Mouse (Mus musculus) frontal cortex, adult (tissue): Measurements from ENCODE around the gene Strbp.

ENCODE experiments used
- ATAC-seq: cut with Nextera tagmentation; 2 replicates; pipeline ENCODE4 v1.9.2; 2017; ENCODE audit warnings: mild to moderate bottlenecking, moderate library complexity, mixed read lengths; ENCODE audit not compliant: low TSS enrichment

The Strbp gene

DNA sequence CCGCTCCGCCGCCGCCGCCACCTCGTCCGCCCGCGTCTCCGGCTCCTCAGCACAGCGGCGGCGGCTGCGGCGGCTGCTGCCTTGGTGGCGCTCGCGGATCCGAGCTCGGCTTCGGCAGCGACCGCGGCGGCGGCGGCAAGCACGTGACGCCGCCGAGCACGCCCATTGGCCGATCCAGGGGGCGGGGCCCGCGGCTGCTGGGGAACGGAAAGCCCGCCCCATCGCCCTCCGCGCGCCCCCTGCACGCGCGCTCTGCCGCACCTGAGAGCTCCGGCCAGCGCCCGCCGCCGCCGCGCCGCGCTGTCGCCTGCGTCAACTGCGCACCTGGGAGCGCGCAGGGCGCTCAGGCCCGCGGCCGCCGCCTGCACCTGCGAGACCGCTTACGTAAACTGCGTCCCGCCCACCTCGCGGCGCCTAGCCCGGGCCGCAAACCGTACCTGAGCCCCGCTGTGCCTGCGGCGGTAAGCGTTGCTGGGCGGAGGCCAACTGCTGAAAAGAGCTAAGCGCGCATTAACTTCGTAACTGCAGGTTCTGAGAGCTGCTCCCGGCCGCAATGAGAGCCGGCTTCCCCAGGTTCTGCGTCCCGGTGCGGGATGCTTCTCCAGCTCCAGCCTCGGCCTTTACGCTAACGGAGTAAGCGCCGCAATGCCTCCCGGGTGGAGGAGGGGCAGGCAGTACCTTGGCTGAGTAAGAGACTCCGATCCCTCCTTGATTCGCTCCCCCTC is at the start of gene Strbp:
Gene Strbp (minus strand): TSS at position 630 of the 725 bp plus-strand sequence.
- ATAC-seq = peak; percentile 76

DNA sequence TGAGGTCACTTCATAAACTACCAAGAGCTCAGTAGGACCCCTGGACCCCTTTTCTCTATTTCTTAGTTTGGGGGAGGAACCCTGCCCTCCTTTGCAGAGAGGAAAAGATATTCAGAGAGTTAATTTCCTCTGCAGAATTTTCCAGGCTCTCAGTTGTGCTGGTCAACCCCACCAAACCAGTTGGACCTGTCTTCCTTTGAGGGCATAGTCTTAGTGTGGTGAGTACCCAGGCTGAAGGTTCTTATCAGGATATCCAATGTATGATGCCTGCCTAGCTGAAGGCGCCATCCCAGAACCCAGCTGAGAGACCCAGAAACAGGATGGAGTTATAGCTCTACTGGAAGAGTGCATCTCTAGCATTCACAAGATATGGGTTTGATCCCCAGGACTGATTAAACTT is 47.5 kb upstream of the Strbp start:
- ATAC-seq = no peak

DNA sequence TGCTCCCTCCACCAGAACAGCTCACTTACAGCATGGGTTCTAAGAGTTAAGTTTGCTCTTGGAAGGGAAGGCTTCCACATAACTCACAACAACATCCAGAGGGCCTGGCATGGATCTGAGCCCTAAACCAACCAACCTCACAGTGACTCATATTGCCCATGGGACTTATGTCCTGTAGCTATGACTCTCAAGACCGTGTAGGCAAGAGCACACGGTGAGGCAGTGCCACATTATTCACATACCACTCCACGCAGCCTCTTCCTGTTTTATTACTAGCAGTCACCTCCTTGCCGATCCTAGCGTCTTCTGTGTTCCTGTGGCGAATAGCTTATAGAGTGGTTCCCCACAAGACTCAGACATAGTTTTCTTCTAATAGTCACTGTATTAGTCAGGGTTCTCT is 45.7 kb upstream of the Strbp start:
- ATAC-seq = no peak

DNA sequence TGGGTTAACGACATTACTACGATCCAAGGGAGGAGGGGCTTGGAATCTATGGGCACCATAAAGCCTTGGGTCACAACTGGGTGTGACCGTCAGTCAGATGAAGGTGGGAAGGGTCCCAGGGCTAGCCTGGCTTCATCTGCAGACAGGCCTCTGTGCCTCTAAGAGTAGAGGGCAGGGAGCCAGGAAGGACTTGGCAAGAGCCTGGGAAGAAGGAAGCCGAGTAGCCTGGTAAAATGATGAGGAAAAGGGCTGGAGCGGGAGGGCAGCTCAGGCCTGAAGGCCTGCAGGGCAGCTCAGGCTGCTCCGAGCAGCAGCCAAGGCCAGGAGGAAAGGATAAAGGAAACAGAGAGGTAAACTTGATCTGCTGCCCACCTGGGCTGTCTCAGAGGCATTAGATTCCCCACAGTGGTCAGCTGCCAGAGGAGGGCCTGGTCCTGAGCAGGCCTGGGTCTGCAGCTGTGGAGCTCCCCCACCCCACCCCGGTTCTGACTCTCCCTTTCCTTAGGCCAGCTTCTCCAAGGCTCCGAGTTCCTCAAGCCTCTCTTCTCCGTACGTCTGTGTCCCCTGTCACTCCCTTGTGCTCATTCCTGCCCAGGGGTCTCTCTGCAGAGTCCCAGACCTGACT is 44.9 kb upstream of the Strbp start:
- ATAC-seq = peak; percentile 27

DNA sequence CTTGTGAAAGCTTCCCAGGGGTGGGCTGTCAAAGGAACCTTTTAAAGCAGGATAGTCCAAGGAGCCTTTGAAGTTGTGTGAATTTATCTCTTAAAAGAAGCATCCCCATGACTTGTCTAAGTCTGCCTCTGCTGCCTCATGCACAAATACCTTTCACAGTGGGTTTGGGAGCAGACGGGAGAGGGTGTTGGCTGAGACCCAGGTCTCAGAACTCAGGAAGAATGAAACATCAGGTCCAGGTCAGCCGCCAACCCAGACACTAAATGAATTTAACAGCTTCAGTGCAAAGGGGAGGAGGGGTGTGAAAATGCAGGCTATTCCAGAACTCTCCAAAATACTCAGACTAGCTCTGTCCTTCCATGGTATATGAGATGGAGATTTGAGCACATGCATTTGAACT is 44.2 kb upstream of the Strbp start:
- peak; percentile 32 for ATAC-seq

DNA sequence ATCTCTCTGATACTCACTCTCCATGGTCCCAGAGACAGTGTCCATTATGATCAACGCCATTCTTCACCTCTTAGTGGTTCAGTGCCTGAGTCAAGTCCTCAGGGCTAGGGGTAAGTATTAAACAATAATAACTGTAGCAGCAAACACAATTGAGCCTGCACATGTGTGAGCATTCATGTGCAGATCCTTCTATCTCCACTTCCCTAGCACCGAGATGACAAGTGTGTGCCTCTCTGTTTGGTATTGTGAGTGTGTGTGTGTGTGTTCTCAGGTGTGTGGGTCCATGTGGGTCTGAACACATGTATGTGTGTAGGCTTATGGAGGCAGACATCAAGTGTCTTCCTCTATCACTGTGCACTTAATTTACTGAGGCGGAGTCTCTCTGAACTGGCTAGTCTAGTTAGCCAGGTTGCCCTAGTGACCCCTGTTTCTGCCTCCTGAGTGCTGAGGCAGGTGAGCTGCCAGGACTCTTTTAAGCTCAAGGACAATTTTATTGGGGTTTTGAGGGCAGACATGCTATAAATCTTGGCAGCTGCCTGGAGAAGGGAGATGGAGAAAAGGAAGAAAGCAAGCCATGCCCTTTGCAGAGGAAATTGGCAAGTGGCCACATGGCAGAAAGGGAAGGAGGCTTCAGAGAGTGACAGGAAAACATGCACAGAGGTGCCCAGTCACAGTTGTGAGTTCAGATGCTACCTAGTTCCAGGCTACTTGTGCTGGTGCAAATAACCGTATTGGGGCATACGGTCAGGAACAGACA is 42.8 kb upstream of the Strbp start:
- no peak for ATAC-seq

DNA sequence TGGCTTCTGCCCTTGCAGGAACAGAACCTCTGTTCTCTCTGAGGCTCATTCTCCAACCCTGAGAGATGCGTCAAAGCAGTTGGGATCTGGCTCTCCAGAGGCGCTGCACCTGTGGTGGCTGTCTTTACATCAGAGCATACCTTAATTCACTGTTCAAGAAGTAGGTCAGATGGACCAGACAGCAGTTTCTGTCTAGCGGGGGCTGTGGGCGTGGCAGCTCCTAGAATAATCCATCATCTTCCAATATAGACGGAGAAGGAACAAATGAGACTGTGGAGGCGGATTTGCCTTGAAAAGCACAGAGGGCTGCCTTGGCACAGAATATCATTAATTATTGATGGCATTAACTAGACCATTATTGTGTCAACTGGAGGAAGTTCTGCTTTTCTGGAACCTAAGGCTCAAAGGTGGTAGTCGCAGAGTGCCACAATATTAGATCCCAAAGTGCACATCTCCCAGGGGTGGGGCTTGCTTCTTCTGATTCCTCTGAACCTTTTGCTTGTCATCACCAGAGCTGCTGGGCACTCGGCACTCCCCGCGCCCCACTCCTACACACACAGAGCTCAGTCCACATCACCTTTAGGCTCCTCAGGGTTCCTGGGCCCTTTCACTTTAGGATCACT is 41.2 kb upstream of the Strbp start:
- ATAC-seq = peak; percentile 17; the same call in 1 of the 2 replicates

DNA sequence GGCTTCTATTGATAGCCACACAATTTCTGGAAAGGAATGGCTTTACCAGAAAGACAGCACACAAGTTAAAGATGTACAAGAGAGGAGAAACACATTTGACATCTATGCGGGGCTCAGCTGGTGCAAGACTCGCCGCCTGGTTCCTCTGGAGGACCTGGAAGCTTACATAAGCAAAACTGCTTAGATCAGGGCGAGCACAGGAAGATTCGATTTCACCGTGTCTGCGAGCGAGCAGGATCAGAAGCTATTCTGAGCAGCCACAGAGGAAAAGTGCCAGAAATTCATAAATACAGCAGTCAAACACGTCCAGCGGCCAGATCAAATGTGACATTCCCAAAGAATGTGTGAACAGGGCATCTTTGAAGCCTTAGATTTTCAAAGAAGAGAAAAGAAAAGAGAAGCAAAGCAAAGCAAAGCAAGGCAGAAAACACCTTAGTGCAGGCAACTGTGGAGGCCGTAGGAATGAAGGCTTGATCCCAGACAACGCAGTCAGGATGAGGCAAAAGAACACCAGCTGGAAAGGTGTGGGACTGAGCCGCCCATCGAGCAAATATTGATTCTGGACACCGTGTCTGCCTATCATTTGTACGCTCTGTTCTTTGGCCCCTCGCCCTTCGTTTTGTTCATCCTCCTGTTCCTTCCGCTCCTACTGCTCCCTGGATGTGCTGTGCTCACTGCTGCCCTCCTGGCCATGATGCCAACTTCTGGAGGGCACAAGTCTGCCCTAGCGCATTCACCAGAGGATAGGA is 38.3 kb upstream of the Strbp start:
- ATAC-seq = peak; percentile 66

DNA sequence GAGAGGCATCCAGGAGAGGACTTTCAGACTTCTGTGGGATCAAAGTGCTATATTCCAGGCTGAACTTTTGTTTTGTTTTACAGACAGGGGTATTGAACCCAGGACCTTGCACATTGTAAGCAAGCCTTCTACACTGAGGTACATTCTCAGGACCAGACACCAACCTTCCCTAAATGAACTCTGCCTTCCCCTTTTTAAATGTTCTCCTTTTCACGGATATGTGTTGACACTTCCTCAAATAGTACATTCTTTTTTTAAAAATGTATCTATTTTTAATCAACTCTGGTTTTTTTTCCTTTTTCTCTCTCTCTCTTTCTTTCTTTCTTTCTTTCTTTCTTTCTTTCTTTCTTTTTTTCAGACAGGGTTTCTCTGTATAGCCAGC is 32.1 kb upstream of the Strbp start:
- no peak for ATAC-seq

DNA sequence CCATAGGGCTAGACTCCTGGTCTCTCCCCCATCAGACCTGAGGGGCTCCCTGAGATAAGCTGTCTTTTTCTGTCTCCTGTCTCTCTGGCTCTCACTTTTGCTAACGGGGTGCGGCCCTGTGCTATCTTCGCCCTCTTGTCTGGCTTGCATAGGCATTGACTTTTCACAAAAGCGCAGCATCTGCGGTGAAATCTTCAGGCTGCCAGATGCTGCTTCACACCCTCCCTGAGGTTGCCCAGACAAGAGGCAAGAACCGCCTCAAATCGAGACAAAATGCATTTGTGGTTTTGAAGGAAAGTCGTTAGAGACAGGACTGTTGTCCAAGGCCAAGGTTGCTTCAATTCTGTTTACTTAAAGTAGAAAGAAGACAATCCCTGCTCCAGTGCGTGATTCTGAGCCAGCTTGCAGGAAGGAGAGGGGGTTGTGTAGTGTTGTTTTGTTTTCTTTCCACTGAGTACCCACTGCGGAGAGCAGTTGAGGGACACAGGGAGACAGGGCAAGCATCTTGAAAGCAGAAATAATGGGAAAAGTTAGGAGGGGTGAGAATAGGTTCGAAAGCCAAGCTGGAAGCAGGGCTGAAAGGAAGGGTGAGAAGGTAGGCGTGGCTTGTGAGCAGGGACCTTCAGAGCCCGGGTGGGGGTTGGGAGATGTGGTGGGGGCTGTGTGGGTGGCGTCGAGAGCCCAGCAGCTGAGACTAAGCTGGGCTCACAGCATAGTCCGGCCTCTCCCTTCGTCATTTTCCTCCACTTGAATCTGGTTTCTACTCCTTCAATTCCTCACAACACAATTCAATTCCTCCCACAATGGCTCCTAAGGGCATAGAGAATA is 31.5 kb upstream of the Strbp start:
- ATAC-seq = peak; percentile 71

DNA sequence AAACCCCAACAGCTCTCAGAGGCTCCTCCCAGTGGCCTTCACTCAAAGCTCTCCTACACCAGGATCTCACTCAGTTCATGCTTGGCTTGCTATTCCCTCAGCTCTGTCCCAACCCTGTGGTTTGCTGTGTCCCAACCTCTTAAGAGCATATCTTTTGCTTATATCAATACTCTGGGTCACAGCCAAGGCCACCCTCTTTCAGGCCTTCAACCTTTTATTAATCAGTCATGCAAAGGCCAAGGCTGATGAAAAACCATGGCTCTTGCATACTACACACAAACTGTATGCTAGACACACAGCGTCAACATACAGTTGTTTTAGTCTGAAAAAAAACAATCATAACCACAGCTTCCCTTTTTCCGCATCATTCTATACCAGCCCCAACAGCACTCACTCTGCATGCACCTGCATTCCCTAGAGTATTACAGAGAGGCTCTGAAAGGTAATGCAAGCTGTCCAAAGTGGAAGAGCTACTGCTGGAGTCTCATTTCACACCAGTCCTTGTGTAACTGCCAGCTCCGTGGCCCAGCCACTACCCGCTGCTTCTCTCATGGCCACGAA is 27.7 kb upstream of the Strbp start:
- no peak for ATAC-seq

DNA sequence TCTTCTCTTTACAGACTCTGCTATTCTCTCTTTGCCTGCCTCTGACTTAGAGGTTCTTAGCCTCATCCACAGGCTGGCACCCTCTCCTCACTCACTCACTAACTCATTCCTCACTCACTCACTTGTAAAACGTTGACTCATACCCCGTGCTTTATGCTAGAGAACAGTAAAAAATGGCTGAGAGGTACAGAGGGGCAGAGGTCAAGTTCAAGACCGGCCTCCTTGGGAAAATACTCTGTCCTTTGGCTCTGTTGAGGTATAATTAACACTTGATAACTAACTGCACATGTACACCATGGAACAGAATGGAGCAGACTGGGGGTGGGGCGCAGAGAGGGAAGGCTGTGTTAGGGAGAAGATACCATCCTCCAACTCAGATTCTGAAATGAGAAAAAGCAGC is 20.6 kb upstream of the Strbp start:
- ATAC-seq = peak; percentile 40; the same call in 1 of the 2 replicates

DNA sequence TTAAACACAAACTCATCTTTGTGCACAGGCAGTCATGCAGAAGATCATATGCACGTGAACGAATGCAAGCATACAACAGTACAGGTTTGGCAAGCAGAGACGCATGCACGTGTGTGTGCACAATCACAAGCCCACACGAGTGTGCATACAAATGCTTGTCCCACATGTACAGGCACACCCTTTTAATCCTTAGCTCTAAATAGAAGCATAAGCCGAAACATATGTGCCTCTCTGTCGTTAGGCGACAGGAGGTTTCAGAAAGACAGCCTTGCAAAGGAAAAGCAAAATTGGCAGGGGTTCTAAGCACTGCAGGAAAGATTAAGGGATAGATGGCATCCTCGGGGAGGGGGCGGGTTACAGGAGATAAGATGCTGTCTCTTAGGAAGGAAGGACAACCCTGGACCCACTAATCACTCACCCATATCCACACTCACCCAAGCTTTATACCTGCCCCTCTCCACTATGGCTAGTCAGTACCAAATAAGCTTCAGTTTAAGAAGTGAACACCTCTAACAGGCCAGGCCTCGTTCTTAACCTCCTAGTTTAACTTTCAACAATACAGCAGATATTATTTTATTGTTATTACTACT is 19.9 kb upstream of the Strbp start:
- peak; percentile 88 for ATAC-seq

DNA sequence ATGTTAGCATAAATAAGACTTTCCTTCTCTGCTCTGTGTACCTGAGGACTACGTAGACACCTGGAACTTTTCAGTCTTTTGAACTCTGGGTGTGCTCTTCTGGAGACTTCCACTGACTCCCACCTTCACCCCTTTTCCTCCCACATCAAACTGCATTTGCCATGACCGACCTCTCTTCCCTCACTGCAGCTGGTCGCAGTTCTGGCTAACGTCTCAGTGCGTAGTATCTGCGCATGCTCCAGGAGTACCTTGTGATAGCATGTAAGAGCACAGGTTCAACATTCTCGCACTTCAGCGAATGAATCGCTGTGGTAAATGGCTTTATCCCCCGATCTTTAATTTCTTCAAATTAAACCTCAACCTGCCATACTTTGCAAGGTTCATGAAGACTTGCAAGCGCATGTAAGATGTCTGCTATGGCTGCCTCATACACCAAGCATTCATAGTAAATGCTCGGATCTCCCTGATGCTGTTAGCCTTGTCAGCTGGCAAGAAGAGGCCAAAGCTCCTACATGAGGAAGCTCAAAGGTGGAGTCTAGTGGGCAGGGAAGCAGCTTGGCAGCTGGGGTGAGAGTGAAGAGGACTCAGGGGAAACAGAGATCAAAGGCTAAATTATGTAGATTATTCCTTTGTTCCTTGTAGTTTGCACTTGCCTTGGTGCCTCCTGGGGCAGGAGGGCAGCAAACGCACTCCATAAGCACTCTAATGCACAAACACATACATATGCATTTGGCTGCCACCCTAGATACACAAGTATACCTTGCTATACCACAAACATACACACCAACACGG is 19.2 kb upstream of the Strbp start:
- no peak for ATAC-seq

DNA sequence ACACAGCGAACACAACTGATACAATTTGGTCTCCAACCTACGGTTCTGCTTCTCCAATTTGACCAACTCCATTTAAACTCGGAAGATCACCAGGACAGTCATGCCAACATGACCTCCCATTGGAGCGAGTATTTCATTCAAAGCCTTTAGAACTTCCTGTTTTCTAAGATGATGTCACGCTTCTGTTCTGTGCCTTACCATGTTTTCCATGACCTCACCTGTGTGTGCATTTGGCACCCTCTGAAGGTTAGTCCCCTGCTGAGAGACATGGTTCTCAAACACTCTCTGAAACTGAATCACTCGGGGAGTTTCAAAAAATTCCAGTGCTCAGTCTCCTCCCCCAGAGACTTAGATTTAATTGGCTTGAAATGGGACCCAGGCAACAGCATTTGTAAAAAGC is 12.6 kb upstream of the Strbp start:
- ATAC-seq = no peak

DNA sequence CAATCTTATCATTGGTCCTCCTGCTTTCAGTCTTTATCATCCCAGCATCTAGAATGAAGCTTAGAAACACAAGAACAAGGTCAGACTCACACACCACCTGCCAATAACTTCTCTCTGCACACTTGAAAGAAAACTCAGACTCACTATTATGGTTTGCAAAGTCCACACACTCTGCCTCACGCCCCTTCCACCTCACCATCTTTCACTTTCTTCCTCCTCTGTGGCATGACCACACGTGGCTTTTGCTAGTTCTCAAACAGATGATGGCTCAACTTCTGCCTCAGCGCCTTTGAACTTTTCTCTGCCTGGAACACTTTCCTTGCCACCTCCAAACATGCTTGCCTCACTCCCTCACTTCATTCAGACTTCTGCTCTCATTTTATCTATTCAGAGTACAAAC is 11.7 kb upstream of the Strbp start:
- ATAC-seq = no peak

DNA sequence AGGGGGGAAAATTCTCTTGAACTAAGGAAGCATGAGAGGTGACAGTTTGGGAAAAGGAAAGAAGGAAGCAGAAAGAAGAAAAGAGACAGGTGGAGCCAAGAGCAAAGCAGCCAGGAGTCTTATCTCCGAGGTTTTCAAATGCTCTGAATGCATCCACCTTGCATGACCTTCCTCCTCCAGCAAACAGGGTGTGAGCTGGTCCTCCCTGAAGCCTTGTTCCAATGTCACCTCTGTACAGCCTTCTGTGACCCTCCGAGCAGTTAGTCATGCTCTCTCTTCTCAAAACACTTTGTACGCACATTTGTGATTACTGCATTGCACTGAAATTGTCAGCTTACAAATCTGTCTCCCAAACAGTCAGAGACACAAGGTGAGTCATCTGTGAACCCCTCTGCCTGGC is 9.4 kb upstream of the Strbp start:
- ATAC-seq = no peak

DNA sequence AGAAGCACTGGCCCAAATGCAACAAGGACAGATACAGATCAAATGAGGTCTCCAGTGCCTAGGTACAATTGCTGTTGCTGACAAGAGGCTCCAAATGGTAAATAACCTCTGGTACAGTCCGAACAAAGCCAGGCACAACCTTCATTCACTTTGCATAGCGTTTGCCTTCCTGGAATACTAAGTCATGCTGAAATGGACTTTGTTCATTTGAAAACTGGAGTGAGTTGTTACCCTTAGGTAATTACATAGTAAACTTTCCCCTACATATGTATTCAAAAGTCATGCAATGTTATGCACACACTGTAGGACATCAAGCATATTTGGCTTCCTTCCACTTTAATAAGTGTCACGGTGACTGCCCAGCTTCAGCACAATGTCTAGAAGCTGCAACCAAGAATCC is 5.2 kb upstream of the Strbp start:
- no peak for ATAC-seq

DNA sequence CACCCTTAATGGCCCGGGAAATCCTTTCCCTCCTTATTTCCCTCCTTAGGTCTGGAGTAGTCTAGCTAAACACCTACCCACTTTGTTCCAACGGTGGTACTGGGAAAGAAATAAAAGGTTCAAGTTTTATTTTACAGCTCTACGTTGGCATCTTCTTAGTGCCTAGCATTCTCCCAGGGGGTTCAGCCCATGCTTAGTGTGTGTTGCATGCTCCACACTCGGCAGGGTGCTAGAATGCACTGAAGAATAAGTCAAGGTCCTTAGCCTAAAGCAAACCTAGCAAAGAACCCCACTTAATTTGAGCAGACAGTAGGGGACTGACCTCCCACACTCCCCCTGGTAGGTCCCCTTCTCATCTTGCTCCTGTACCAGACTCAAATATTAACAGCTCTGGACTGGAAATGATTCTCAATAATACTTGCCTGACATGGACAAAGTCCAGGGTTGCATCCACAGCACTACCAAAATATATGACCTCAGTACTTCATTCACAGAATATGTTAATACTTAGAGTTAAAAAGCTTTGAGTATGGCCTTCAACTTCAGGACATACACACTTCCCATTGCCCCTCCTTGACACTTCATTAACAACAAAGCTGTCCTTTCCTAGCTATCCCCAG is 592 bp upstream of the Strbp start:
- peak; percentile 0; the same call in 1 of the 2 replicates for ATAC-seq
